Mouse (Mus musculus): ENCODE results near the gene Vmn1r7. TPM values are rescaled to one million over a fixed set of nuclear protein-coding genes. Genes with fewer than 3 reads are reported as not detected.
"Not testable (repeated sequence)": the region's sequence is repeated elsewhere in the genome, so short reads cannot be mapped to it uniquely, and the experiment has no call there.

Gene Vmn1r7
- not detected in 2 replicates for polyA plus RNA-seq (2014; fragmentation: Nextera tagmentation; extraction: Ambion mirVana)

DNA sequence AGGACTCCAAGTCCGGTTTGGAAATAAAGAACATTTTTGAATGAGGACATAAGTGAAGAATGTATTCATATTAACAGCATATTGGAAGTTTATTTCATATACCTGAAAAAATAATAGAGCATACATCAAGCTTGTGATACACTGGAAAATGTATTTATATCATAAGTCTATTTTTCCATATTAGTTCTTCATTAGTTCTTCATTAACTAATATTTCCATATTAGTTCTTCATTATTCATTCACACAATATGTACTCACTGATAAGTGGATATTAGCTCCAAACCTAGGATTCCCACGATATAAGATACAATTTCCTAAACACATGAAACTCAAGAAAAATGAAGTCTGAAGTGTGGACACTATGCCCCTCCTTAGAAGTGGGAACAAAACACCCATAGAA is at the start of gene Vmn1r7:
TSS of gene Vmn1r7 (minus strand) at position 101 of the 400 bp plus-strand sequence.
- H3K9ac ChIP-seq (ENCODE audit: low read length); H3K9me3 ChIP-seq (ENCODE audit: control insufficient read depth, low read length); ATAC-seq (ENCODE audit: low FRiP score); H3K27ac ChIP-seq (ENCODE audit: low read depth, low read length); H3K4me1 ChIP-seq (ENCODE audit: control insufficient read depth, insufficient read depth, low read length); H3K36me3 ChIP-seq (ENCODE audit: control insufficient read depth, insufficient read depth, low read length); H3K4me3 ChIP-seq (ENCODE audit: low read depth, low read length); H3K27me3 ChIP-seq (ENCODE audit: control insufficient read depth, insufficient read depth, low read length); H3K4me2 ChIP-seq; DNase-seq (ENCODE audit: low spot score, missing footprints): not testable (repeated sequence)
- WGBS, result 90% methylated on average over 2 of the region's 2 CpGs

GRCm38 (mm10) chr6:57066487-57066886 is 41.4 kb upstream of the Vmn1r7 start, which contains the start of gene Vmn1r9:
Gene Vmn1r9 (plus strand): TSS chr6:57066787.
- Histone ChIP-seq H3K4me2 (no peak within 1 kb of the TSS), H3K27ac (ENCODE audit: low read depth, low read length) (no peak within 1 kb of the TSS), H3K4me1 (ENCODE audit: control insufficient read depth, insufficient read depth, low read length) (no peaks in the 10 kb centered on the region), H3K9ac (ENCODE audit: low read length) (no peak within 1 kb of the TSS), H3K4me3 (ENCODE audit: low read depth, low read length) (no peak within 1 kb of the TSS), H3K9me3 (ENCODE audit: control insufficient read depth, low read length) (no peaks in the 10 kb centered on the region), H3K36me3 (ENCODE audit: control insufficient read depth, insufficient read depth, low read length) (no peaks in the 10 kb centered on the region), H3K27me3 (ENCODE audit: control insufficient read depth, insufficient read depth, low read length) (no peaks in the 10 kb centered on the region)
- 75% methylated on average over 2 of the region's 2 CpGs for WGBS
- no peak for DNase-seq (ENCODE audit: low spot score, missing footprints)
- ATAC-seq (ENCODE audit: low FRiP score), result no peak

DNA sequence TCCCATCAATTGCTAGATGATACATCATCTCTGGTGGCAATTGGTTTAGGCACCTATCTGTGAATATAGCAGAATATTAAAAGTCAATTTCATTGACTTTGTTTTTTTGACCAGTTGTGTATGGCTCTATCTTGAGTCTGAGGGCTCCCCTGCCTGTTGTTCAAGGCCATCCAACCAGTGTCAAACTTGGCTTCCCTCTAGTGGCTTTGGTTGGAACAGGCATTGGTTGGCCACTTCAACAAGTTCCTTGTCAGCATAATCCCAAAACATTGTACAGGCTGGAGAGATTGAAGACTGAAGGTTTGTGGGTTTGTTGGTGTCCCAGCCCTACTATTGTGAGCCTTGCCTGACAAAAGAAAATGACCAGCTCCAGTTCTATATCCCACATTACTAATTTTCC is 38.6 kb upstream of the Vmn1r7 start:
- Histone ChIP-seq H3K36me3 (ENCODE audit: control insufficient read depth, insufficient read depth, low read length) (no peaks in the 10 kb centered on the region), H3K4me2 (no peak overlapping the region), H3K9ac (ENCODE audit: low read length) (no peak overlapping the region), H3K9me3 (ENCODE audit: control insufficient read depth, low read length) (no peaks in the 10 kb centered on the region), H3K27me3 (ENCODE audit: control insufficient read depth, insufficient read depth, low read length) (no peaks in the 10 kb centered on the region), H3K27ac (ENCODE audit: low read depth, low read length) (no peak overlapping the region), H3K4me1 (ENCODE audit: control insufficient read depth, insufficient read depth, low read length) (no peaks in the 10 kb centered on the region), H3K4me3 (ENCODE audit: low read depth, low read length) (no peak overlapping the region)
- ATAC-seq (ENCODE audit: low FRiP score), result no peak
- no peak for DNase-seq (ENCODE audit: low spot score, missing footprints)

DNA sequence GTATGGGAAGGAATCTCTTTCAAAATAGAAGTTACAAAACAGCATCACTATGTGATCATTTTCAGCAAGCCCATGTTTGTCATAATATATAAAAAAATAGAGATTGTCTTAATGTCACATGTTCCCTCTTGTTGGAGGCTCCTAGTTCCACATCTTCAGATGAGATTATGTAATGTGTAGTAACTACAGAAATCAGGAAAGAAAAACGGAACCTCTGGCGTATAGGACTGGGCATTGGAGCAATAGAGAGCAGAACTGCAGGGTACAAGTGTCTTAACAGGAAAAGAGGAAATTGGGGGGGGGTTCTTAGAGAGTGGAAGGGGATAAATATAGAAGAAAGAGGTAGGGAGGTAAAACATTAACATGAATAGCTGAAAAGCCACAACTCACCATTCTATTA is 9.6 kb upstream of the Vmn1r7 start:
- H3K27ac ChIP-seq (ENCODE audit: low read depth, low read length), result no peak overlapping the region
- no peak overlapping the region for H3K9ac ChIP-seq (ENCODE audit: low read length)
- H3K9me3 ChIP-seq (ENCODE audit: control insufficient read depth, low read length), result no peaks in the 10 kb centered on the region
- no peaks in the 10 kb centered on the region for H3K27me3 ChIP-seq (ENCODE audit: control insufficient read depth, insufficient read depth, low read length)
- WGBS, result 88% methylated on average over 2 of the region's 2 CpGs
- no peak overlapping the region for H3K4me2 ChIP-seq
- DNase-seq (ENCODE audit: low spot score, missing footprints) (no peak), ATAC-seq (ENCODE audit: low FRiP score) (no peak)
- no peak overlapping the region for H3K4me3 ChIP-seq (ENCODE audit: low read depth, low read length)
- no peaks in the 10 kb centered on the region for H3K4me1 ChIP-seq (ENCODE audit: control insufficient read depth, insufficient read depth, low read length)
- H3K36me3 ChIP-seq (ENCODE audit: control insufficient read depth, insufficient read depth, low read length), result no peaks in the 10 kb centered on the region

- H3K4me1 ChIP-seq (ENCODE audit: control insufficient read depth, insufficient read depth, low read length), result no peaks in the 10 kb centered on the region
- H3K36me3 ChIP-seq (ENCODE audit: control insufficient read depth, insufficient read depth, low read length), result no peaks in the 10 kb centered on the region
- H3K4me2 ChIP-seq, result no peak within 1 kb of the TSS
- H3K9ac ChIP-seq (ENCODE audit: low read length), result no peak within 1 kb of the TSS
- no peaks in the 10 kb centered on the region for H3K27me3 ChIP-seq (ENCODE audit: control insufficient read depth, insufficient read depth, low read length)
- ATAC-seq (ENCODE audit: low FRiP score) (no peak), DNase-seq (ENCODE audit: low spot score, missing footprints) (no peak)
- H3K9me3 ChIP-seq (ENCODE audit: control insufficient read depth, low read length), result no peaks in the 10 kb centered on the region
- H3K4me3 ChIP-seq (ENCODE audit: low read depth, low read length), result no peak within 1 kb of the TSS
- no peak within 1 kb of the TSS for H3K27ac ChIP-seq (ENCODE audit: low read depth, low read length)
These were observed 6.9 kb upstream of the Vmn1r7 start, which contains the start of gene Vmn1r8 for GRCm38 (mm10) chr6:57031984-57032383. Gene Vmn1r8 (plus strand): TSS chr6:57032284.

GRCm38 (mm10) chr6:56996943-56997342 is 28.2 kb downstream of the Vmn1r7 start, which contains the start of gene Vmn1r6:
Gene Vmn1r6 (plus strand): TSS chr6:56997243.
- no peak within 1 kb of the TSS for H3K4me2 ChIP-seq
- DNase-seq (ENCODE audit: low spot score, missing footprints) (no peak), ATAC-seq (ENCODE audit: low FRiP score) (no peak)

More at GRCm38 (mm10) chr6:56996943-56997342, 28.2 kb downstream of the Vmn1r7 start, which contains the start of gene Vmn1r6:
- H3K27me3 ChIP-seq (ENCODE audit: control insufficient read depth, insufficient read depth, low read length), result no peaks in the 10 kb centered on the region
- no peaks in the 10 kb centered on the region for H3K36me3 ChIP-seq (ENCODE audit: control insufficient read depth, insufficient read depth, low read length)
- H3K4me3 ChIP-seq (ENCODE audit: low read depth, low read length), result no peak within 1 kb of the TSS
- no peaks in the 10 kb centered on the region for H3K9me3 ChIP-seq (ENCODE audit: control insufficient read depth, low read length)
- H3K9ac ChIP-seq (ENCODE audit: low read length), result no peak within 1 kb of the TSS
- no peaks in the 10 kb centered on the region for H3K4me1 ChIP-seq (ENCODE audit: control insufficient read depth, insufficient read depth, low read length)
- no peak within 1 kb of the TSS for H3K27ac ChIP-seq (ENCODE audit: low read depth, low read length)
- 87% methylated on average over 2 of the region's 2 CpGs for WGBS

Other genes with a start within 250 kb of the Vmn1r7 start
- 29.6 and 36.1 TPM in 2 replicates for gene Kbtbd2, start 227.5 kb downstream of the Vmn1r7 start, polyA plus RNA-seq (2014; fragmentation: Nextera tagmentation; extraction: Ambion mirVana)
- gene Fkbp9, start 193.3 kb downstream of the Vmn1r7 start, polyA plus RNA-seq (2014; fragmentation: Nextera tagmentation; extraction: Ambion mirVana), result 55.3 and 57.4 TPM in 2 replicates
- gene Nt5c3, start 101.4 kb downstream of the Vmn1r7 start, polyA plus RNA-seq (2014; fragmentation: Nextera tagmentation; extraction: Ambion mirVana), result 91.1 and 103 TPM in 2 replicates
- 0.51 and 0.61 TPM in 2 replicates for gene Vmn1r4, start 101.3 kb downstream of the Vmn1r7 start, polyA plus RNA-seq (2014; fragmentation: Nextera tagmentation; extraction: Ambion mirVana)
- not detected in 2 replicates for gene Vmn1r5, start 55.1 kb downstream of the Vmn1r7 start, polyA plus RNA-seq (2014; fragmentation: Nextera tagmentation; extraction: Ambion mirVana)
- not detected in 2 replicates for gene Vmn1r6, start 28.1 kb downstream of the Vmn1r7 start, polyA plus RNA-seq (2014; fragmentation: Nextera tagmentation; extraction: Ambion mirVana)
- not detected in 2 replicates for gene Vmn1r8, start 7.0 kb upstream of the Vmn1r7 start, polyA plus RNA-seq (2014; fragmentation: Nextera tagmentation; extraction: Ambion mirVana)
- gene Vmn1r9, start 41.5 kb upstream of the Vmn1r7 start, polyA plus RNA-seq (2014; fragmentation: Nextera tagmentation; extraction: Ambion mirVana), result not detected in 2 replicates
- gene Vmn1r10, start 84.1 kb upstream of the Vmn1r7 start, polyA plus RNA-seq (2014; fragmentation: Nextera tagmentation; extraction: Ambion mirVana), result not detected in 2 replicates
- gene Vmn1r11, start 108.1 kb upstream of the Vmn1r7 start, polyA plus RNA-seq (2014; fragmentation: Nextera tagmentation; extraction: Ambion mirVana), result not detected in 2 replicates
- gene Vmn1r12, start 131.6 kb upstream of the Vmn1r7 start, polyA plus RNA-seq (2014; fragmentation: Nextera tagmentation; extraction: Ambion mirVana), result not detected in 2 replicates
- gene Vmn1r13, start 178.0 kb upstream of the Vmn1r7 start, polyA plus RNA-seq (2014; fragmentation: Nextera tagmentation; extraction: Ambion mirVana), result not detected in 2 replicates
- not detected in 2 replicates for gene Vmn1r14, start 206.4 kb upstream of the Vmn1r7 start, polyA plus RNA-seq (2014; fragmentation: Nextera tagmentation; extraction: Ambion mirVana)
- gene Vmn1r15, start 232.6 kb upstream of the Vmn1r7 start, polyA plus RNA-seq (2014; fragmentation: Nextera tagmentation; extraction: Ambion mirVana), result not detected in 2 replicates

Data from midbrain, embryonic 11.5 days (tissue).